Mouse (Mus musculus): Measurements from ENCODE around the gene Cdkn2aipnl.

The Cdkn2aipnl gene

DNA sequence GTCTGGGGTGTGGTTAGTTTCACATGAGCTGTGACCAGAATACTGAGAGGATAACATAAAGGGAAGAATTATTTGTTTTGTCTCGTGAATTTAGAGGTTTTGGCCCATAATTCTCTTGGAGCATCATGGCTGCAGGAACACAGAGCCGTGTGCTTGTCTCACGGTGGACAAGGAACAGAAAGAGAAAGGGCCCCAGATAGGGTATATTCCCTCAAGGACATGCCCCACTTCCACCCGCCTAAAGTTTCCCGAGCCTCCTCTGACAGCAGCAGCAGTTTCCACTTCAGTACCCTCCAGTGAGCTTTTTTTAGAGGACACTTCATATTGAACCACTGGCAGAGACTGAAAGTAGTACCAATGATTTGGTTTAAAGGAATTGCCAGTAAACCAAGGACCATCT lies 44.1 kb downstream of the Cdkn2aipnl start:
- no peak for DNase-seq

DNA sequence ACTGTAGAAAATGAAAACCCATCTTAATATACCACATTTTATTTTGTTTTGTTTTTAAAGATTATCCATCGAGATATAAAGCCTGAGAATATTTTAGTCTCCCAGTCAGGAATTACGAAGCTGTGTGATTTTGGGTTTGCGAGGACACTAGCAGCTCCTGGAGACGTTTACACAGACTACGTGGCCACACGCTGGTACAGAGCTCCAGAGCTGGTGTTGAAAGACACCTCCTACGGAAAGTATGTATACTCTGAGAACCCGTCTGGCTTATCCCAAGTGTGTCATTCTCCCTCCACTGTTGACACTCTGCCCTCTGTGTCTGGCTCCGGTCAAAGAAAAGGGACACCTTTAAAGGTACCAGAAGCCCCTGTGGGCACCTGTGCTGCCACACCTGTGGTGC lies 50.8 kb downstream of the Cdkn2aipnl start:
- no peak for DNase-seq
